Mouse (Mus musculus) Patski (cell line): ENCODE measurements at regions not wholly inside any gene's neighbourhood (a gene's known extent, or its start where the extent isn't known, plus 50 kb on each side); places are given as distances from the start of the nearest gene placed in this dataset.

ENCODE experiments used
- ATAC-seq: fragments of 100-300 bp; one replicate; pipeline ENCODE4 v1.8.0; 2021
- CTCF ChIA-PET: fragments of 350-600 bp; sonication (Branson Sonifier 250); formaldehyde crosslinking; loops from one replicate; lab custom pipeline; 2022; ENCODE audit warnings: inconsistent platforms; lab: Charles Lee
- POLR2A ChIA-PET: fragments of 350-600 bp; sonication (Branson Sonifier 250); formaldehyde crosslinking; loops from one replicate; lab custom pipeline; 2022; ENCODE audit warnings: antibody characterized with exemption, inconsistent platforms; lab: Charles Lee
- DNase-seq: peaks from one replicate; pipeline ENCODE4 v3.0.0-alpha.2; 2011; ENCODE audit warnings: low read depth, low spot score
- H3K27me3 ChIP-seq: fragments of 371-371 bp; one replicate; pipeline ENCODE4 v1.5.1; 2021
- CTCF ChIP-seq: fragments of 100-300 bp; IDR thresholded peaks from one replicate; pipeline ENCODE4 v1.5.1; 2021
- in situ Hi-C: fragments of 300-500 bp; cut with MboI; formaldehyde crosslinking; loops from 3 replicates; pipeline ENCODE4 v1.11.1; 2018; ENCODE audit warnings: low pct_unique_long_range_greater_than_20kb, mixed read lengths

- POLR2A ChIA-PET = no interaction called here
- ATAC-seq (no peak), DNase-seq (no peak)
- H3K27me3 ChIP-seq = no peaks in the 10 kb centered on the region
- CTCF ChIA-PET = interaction anchor here (1.3 to 2.8 kb wide), 2 partner anchors 628 to 639 kb away, joined by 4 to 11 read pairs; no protein-coding TSS in a partner anchor
- in situ Hi-C loops = loop anchor here (5.0 to 25.0 kb wide), 2 partner anchors 632 to 1022 kb away; no protein-coding TSS in a partner anchor
- no peak for TF ChIP-seq CTCF
These were observed 318.4 kb upstream of the Myo3a start for GRCm38 (mm10) chr2:21908813-21909480.

DNA sequence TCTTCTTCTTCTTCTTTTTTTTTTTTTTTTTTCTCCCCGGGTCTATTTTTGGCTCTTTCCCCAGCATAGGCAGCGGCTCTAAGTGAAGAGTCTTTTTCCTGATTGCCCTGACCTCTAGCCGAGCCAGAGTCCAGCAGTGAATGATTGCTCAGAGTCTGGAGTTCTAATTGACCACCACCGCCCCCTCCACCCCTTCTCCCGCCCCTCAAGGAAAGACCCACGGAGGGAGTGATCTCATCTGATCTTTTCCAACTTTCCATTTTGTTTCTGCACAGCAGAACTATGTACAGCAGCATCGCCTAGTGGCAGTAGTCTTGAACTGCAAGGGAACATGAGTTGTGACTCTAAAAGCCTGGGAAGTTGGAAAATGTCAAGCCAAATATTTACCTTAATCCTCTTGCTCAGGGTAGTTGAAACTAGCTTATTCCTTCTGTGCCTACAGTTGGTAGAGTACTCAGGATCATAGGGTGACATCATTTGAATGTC is 317.8 kb upstream of the Myo3a start:
- CTCF ChIA-PET = interaction anchor here (0.7 to 2.8 kb wide), 6 partner anchors 17 to 640 kb away, joined by 3 to 11 read pairs (median 4); no protein-coding TSS in a partner anchor
- ATAC-seq = peak; percentile 39
- POLR2A ChIA-PET = no interaction called here
- peak; percentile 89 for TF ChIP-seq CTCF
- no peaks in the 10 kb centered on the region for H3K27me3 ChIP-seq
- no peak for DNase-seq
- in situ Hi-C loops = loop anchor here (5.0 to 25.0 kb wide), 2 partner anchors 632 to 1022 kb away; no protein-coding TSS in a partner anchor

DNA sequence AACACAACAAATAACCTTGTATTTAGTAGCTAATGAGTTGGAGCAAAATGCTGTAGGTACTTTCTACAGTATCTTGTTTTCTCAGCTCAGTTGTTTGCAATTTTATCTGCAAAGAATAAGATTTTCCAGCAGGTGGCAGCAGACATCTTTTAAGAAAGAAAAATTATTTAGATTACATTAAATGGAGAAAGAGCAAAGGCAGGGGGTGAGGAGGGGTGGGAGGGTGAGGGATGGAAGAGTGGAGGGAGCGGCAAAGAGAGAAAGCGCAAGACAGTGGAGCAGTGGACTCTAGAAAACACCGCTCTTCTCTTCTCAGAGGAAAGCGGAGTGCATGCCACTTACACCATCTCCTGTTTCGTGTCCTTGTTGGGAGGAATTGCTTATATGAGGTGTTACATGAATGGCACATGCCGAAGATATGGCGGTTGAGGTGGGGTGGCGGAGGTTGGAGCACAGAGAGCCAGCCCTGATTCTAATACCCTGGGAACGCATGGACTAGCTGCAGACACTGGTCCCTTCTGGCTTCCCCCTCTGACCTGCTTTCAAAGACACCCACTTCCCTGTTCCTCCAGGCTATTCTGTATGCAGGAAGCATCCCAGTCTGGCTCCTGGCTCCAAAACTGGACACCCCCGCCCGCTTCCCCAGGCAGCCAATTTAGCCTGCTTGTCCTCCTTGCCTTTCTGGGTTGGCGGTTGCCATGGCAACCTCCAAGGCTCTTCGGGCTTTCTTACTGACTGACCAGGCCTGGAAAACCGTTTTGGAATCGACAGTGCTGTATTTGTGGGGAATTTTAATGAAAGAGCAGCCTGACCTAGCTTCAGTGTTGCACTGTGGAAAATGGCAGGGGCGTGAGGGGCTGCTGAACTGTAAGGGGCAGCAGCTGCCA is 309.3 kb upstream of the Myo3a start:
- in situ Hi-C loops = loop anchor here (25.0 kb wide), 1 partner anchor 1031 kb away; no protein-coding TSS in a partner anchor
- POLR2A ChIA-PET = no interaction called here
- TF ChIP-seq CTCF = peak; percentile 28
- DNase-seq = no peak
- CTCF ChIA-PET = interaction anchor here (0.5 kb wide), 1 partner anchor 1160 kb away, joined by 3 read pairs; no protein-coding TSS in a partner anchor
- peaks cover 9% of the 10 kb centered on the region for H3K27me3 ChIP-seq
- ATAC-seq = no peak

- POLR2A ChIA-PET = no interaction called here
- ATAC-seq (no peak), DNase-seq (no peak)
- CTCF ChIA-PET = no interaction called here
- no peak for TF ChIP-seq CTCF
- peaks cover 9% of the 10 kb centered on the region for H3K27me3 ChIP-seq
- in situ Hi-C loops = loop anchor here (25.0 kb wide), 1 partner anchor 1032 kb away; no protein-coding TSS in a partner anchor
These were observed 308.2 kb upstream of the Myo3a start for GRCm38 (mm10) chr2:21919091-21919490.

- ChIA-PET POLR2A (no interaction called here), CTCF (interaction anchor here (1.6 kb wide), 1 partner anchor 18 kb away, joined by 6 read pairs; no protein-coding TSS in a partner anchor)
- DNase-seq = no peak
- in situ Hi-C loops = no loop called here
- ATAC-seq = no peak
- TF ChIP-seq CTCF = peak; percentile 19
- no peaks in the 10 kb centered on the region for H3K27me3 ChIP-seq
These were observed 299.6 kb upstream of the Myo3a start for GRCm38 (mm10) chr2:21927656-21928055.

DNA sequence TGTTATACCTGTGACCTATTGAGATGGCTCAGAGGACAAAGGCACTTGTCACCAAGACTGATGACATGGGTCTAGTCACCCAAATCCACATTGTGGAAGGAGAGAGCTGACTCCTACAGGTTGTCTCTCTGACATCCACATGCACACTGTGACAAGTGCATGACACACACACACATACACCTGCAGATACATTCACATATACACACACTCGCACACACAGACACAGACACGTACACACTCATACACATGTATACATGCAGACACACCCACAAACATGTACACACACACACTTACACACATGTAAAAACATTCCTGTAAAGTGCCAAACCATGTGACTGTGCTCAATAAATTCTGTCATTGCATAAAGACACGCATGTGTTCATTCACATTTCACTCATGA is 287.3 kb upstream of the Myo3a start:
- in situ Hi-C loops = no loop called here
- H3K27me3 ChIP-seq = no peaks in the 10 kb centered on the region
- ChIA-PET POLR2A (no interaction called here), CTCF (no interaction called here)
- DNase-seq (no peak), ATAC-seq (no peak)
- no peak for TF ChIP-seq CTCF

- ATAC-seq (peak; percentile 60), DNase-seq (peak; percentile 6)
- TF ChIP-seq CTCF = peak; percentile 68
- H3K27me3 ChIP-seq = no peaks in the 10 kb centered on the region
- in situ Hi-C loops = no loop called here
- ChIA-PET POLR2A (no interaction called here), CTCF (no interaction called here)
These were observed 286.4 kb upstream of the Myo3a start for GRCm38 (mm10) chr2:21940797-21941487.

GRCm38 (mm10) chr2:21941488-21942000 is 285.8 kb upstream of the Myo3a start:
- no peak for ATAC-seq
- POLR2A ChIA-PET = no interaction called here
- no peaks in the 10 kb centered on the region for H3K27me3 ChIP-seq

DNA sequence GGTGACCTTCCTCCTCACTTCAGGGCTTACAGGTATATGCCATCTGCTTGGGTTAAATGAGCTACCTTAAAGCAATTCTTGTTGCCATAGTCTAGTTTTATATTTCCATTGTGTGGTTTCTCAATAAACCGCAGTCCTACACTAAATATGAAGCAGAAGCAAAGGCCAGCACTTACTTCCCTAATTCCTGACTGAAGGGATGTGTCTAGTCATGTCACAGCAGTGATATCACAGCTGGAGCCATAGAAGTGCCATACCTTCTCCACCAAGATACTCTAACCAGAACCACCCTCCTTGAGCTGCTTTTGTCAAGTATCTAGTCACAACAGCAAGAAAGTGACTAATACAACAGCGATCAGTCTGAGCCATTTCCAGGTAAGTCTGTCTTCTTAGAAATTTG is 283.6 kb upstream of the Myo3a start:
- H3K27me3 ChIP-seq = no peaks in the 10 kb centered on the region
- TF ChIP-seq CTCF = no peak
- no peak for ATAC-seq
- in situ Hi-C loops = no loop called here
- DNase-seq = no peak
- POLR2A ChIA-PET = no interaction called here
- CTCF ChIA-PET = no interaction called here

More at GRCm38 (mm10) chr2:21941488-21942000, 285.8 kb upstream of the Myo3a start:
- TF ChIP-seq CTCF = no peak
- CTCF ChIA-PET = no interaction called here
- DNase-seq = no peak
- in situ Hi-C loops = no loop called here

DNA sequence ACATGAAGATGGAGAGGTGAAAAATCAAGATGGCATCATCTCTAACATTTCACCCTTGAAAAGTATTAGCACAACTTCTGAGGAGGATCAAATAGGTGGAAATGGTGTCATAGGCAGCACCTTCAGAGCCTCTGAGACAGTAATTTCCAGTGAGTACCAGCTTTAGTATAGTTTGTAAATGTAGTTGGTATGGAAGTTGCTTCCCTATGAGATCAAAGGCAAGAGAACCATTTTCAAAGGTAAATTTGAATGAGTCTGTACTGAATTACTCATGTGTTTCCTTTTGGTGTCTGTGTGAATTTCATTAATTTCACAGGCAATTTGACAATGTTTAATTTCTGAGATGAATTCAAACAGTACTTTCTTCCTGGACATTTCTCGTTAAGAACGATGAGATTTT is 280.8 kb upstream of the Myo3a start:
- in situ Hi-C loops = no loop called here
- CTCF ChIA-PET = no interaction called here
- DNase-seq (no peak), ATAC-seq (no peak)
- no peak for TF ChIP-seq CTCF
- POLR2A ChIA-PET = no interaction called here
- H3K27me3 ChIP-seq = no peaks in the 10 kb centered on the region
